Mouse (Mus musculus) olfactory bulb, adult 2 months (tissue): ENCODE measurements around the gene Dctn3. TPM values are rescaled to one million over a fixed set of nuclear protein-coding genes. Genes with fewer than 3 reads are reported as not detected.
"Not testable (repeated sequence)": the region's sequence is repeated elsewhere in the genome, so short reads cannot be mapped to it uniquely, and the experiment has no call there.

ENCODE experiments used
- H3K27ac ChIP-seq: fragments of 200-500 bp; 2 replicates; pipeline ENCODE4 v1.5.1; 2012; ENCODE audit warnings: low read depth, low read length; ENCODE audit not compliant: insufficient read depth
- H3K4me1 ChIP-seq: fragments of 200-500 bp; 2 replicates; pipeline ENCODE4 v1.6.1; 2012; ENCODE audit warnings: low read length; ENCODE audit not compliant: control insufficient read depth, insufficient read depth
- H3K4me3 ChIP-seq: fragments of 200-500 bp; 2 replicates; pipeline ENCODE4 v1.5.1; 2012; ENCODE audit warnings: mild to moderate bottlenecking, low read depth, low read length, moderate library complexity; ENCODE audit not compliant: insufficient read depth
- CTCF ChIP-seq: fragments of 200-500 bp; IDR thresholded peaks from 2 replicates; pipeline ENCODE4 v1.5.1; 2012; ENCODE audit warnings: low read depth, mild to moderate bottlenecking, low read length, moderate library complexity; ENCODE audit not compliant: insufficient read depth
- POLR2A ChIP-seq: fragments of 200-500 bp; IDR thresholded peaks from 2 replicates; pipeline ENCODE4 v1.6.1; 2012; ENCODE audit warnings: mild to moderate bottlenecking, low read depth, low read length, moderate library complexity; ENCODE audit not compliant: insufficient read depth
- WGBS: fragments of 180-500 bp; shearing (Covaris S2); methylation state at CpG from one replicate; pipeline ENCODE4 v1.1.7; 2018; 5-methylcytosine and 5-hydroxymethylcytosine counted together
- polyA plus RNA-seq: library from polyadenylated mRNA; stranded (reverse); fragments of >200 nt; gene quantifications from 2 replicates; pipeline ENCODE4 v1.2.4, GENCODE M21; 2012; ENCODE audit warnings: low replicate concordance; ENCODE audit not compliant: missing spikeins, insufficient read depth, insufficient read length

The Dctn3 gene
- polyA plus RNA-seq: not detected in 2 replicates

GRCm38 (mm10) chr4:41722918-41723351 lies at the start of gene Dctn3:
TSS of gene Dctn3 (minus strand) at chr4:41723170.
- H3K27ac ChIP-seq: no peak within 1 kb of the TSS; the same call in 1 of the 2 replicates
- TF ChIP-seq CTCF (no peak), POLR2A (peak; percentile 93)
- peak within 1 kb of the TSS; percentile 65 for H3K4me3 ChIP-seq
- peaks cover 4% of the 10 kb centered on the region; the same call in 1 of the 2 replicates for H3K4me1 ChIP-seq
- WGBS: under 1% methylated on average over 27 of the region's 27 CpGs

DNA sequence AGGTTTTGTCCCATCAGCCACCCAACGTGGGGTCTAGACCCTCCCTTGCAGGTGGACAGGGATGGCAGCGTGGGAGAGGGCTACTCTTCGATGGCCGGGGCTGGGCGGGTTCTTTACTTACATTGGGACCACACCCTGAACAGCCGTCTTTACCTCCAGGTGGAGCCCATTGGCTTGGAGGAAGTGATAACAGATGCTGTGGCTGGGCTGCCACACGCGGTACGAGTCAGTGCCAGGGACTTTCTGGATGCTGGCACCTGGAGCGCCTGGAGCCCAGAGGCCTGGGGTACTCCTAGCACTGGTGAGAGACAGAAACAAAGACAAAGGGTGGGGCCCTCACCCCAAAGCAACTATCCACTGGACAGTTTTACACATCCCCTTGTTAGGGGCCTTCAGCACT lies 44.3 kb upstream of the Dctn3 start:
- 89% methylated on average over 10 of the region's 10 CpGs for WGBS

DNA sequence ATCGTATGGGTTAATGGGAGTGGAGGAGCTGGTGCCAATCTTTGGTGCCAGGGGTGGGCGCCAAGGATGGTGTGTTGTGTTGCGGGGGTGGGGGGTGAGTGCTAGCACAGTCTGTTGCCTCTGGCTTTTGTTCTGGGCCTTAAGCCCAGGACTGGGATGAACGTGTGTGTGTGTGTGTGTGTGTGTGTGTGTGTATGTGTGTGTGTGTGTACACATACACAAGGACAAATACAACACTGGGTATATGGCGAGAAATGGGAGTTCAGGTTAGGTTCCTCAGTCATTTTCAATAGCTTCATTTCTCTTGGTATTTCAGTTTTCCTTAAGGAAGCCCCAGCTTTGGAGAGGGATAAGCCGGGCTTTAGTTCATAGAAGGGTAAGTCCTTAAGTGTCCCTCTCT lies 40.2 kb upstream of the Dctn3 start:
- H3K4me1 ChIP-seq: peaks cover 24% of the 10 kb centered on the region
- H3K27ac ChIP-seq, H3K4me3 ChIP-seq: not testable (repeated sequence)
- WGBS: 66% methylated on average over 5 of the region's 6 CpGs

More for the DNA sequence above, 44.3 kb upstream of the Dctn3 start:
- not testable (repeated sequence) for H3K4me1 ChIP-seq, H3K4me3 ChIP-seq, H3K27ac ChIP-seq

GRCm38 (mm10) chr4:41762688-41763114 lies 39.7 kb upstream of the Dctn3 start:
- 60% methylated on average over 8 of the region's 8 CpGs for WGBS
- not testable (repeated sequence) for H3K27ac ChIP-seq, H3K4me3 ChIP-seq
- H3K4me1 ChIP-seq: peaks cover 24% of the 10 kb centered on the region

GRCm38 (mm10) chr4:41762099-41762687 lies 39.2 kb upstream of the Dctn3 start:
- Histone ChIP-seq H3K4me1 (peaks cover 24% of the 10 kb centered on the region), H3K4me3 (no peak overlapping the region), H3K27ac (no peak overlapping the region)
- no peak for TF ChIP-seq CTCF
- TF ChIP-seq POLR2A: no peak
- 74% methylated on average over 8 of the region's 8 CpGs for WGBS

- no peak overlapping the region for H3K4me3 ChIP-seq
- peaks cover 24% of the 10 kb centered on the region for H3K4me1 ChIP-seq
- no peak overlapping the region for H3K27ac ChIP-seq
- TF ChIP-seq CTCF (no peak), POLR2A (no peak)
Measured at GRCm38 (mm10) chr4:41761680-41762079, 38.7 kb upstream of the Dctn3 start.

GRCm38 (mm10) chr4:41760911-41761310 lies 37.9 kb upstream of the Dctn3 start:
- no peak overlapping the region for H3K27ac ChIP-seq
- WGBS: 74% methylated on average over 4 of the region's 4 CpGs
- H3K4me1 ChIP-seq: peaks cover 29% of the 10 kb centered on the region
- TF ChIP-seq POLR2A: no peak
- no peak for TF ChIP-seq CTCF
- H3K4me3 ChIP-seq: no peak overlapping the region

DNA sequence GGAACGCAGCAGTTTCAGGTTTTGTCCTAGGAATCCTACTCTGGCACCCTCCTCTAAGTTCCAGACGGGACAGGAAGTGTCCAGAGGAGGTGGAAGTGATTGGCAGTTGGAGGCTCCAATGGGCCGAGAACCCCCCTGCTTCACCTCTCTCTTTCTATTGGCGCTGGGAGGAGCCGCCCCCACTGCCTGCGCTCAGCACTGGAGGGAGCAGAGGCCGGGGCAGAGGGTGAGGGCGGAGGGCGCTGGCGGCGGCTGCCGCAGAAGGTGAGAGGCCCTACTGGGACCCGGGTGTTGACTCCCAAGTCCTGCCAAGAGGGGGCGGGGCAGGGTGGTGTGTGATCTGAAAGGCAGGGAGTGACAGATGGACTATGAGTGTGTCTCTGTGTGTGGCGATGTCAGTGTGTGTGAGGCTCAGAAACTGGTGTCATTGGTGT lies 37.3 kb upstream of the Dctn3 start:
- 24% methylated on average over 15 of the region's 15 CpGs for WGBS
- TF ChIP-seq CTCF: no peak
- peak; percentile 22; the same call in 1 of the 2 replicates for TF ChIP-seq POLR2A
- H3K4me3 ChIP-seq: peak overlapping the region; percentile 38
- H3K27ac ChIP-seq: no peak overlapping the region
- H3K4me1 ChIP-seq: peaks cover 29% of the 10 kb centered on the region

DNA sequence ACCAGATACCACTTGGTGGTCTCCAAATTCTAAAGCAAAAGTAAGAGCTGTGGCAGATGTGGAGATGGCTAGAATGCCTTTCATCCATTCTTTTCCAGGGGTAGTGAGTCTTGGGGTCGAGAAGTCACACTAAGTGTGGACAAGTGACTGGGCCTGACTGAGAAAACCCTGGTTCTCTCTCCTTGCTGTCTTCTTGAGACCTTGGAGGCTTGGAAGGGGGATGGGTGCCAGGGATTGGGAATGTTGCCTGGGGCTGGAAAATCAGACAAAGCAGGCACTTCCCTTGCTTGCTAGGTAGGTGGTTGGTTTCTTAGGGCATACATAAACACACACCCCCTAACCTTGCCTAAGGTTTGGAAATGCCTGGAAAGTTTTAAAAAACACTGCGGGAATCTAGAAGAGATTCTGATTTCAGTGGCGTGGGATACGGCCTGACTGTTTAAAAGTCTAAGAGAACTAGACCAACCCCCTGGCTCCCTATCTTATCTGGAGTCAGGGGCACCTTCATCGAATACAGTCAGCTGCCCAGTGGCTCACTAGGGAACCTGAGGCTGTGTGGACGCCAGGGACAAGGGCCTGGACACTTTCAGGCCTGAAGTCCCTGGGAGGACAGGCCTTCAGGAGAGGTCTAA lies 36.8 kb upstream of the Dctn3 start:
- TF ChIP-seq POLR2A (no peak), CTCF (no peak)
- peaks cover 32% of the 10 kb centered on the region for H3K4me1 ChIP-seq
- no peak overlapping the region for H3K4me3 ChIP-seq
- no peak overlapping the region for H3K27ac ChIP-seq
- WGBS: 68% methylated on average over 6 of the region's 6 CpGs

DNA sequence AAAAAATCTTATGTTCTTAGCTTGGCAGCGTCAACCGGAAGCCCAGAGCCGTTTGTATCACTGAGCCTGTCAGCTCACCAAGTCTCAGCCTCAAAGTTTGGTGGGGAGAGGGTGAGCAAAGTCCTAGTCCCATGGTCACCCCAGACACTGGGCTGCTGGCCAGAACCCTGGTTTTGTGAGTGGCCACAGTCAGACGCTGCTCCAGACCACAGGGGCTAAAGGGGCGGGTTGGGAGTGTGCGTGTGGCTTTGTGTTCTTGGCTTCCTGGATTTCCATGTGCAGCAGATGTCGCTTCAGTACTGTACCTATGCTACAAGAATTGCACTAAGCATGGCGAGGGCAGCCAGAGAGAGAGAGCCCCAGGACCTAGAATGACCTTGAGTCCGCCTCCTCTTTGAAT lies 36.2 kb upstream of the Dctn3 start:
- TF ChIP-seq CTCF (no peak), POLR2A (no peak)
- 67% methylated on average over 9 of the region's 9 CpGs for WGBS
- Histone ChIP-seq H3K4me1 (peaks cover 33% of the 10 kb centered on the region), H3K27ac (no peak overlapping the region), H3K4me3 (no peak overlapping the region)
